Mouse (Mus musculus): ENCODE measurements around the gene Pold2. TPM values are rescaled to one million over a fixed set of nuclear protein-coding genes. Genes with fewer than 3 reads are reported as not detected.
A peak's percentile ranks its signal among the peaks of the same experiment; 100 is the strongest.

Pold2 gene
- polyA plus RNA-seq, 1 experiment from 2014 or later = 91.9 TPM

GRCm38 (mm10) chr11:5908642-5909041, 30.6 kb upstream of the Pold2 start:
- 87% methylated on average over 4 of the region's 4 CpGs for WGBS
- H3K9me3 ChIP-seq = no peaks in the 10 kb centered on the region
- H3K36me3 ChIP-seq = no peaks in the 10 kb centered on the region
- H3K4me2 ChIP-seq (replicated peaks) = no peak overlapping the region
- no peaks in the 10 kb centered on the region for H3K4me1 ChIP-seq
- H3K27me3 ChIP-seq = no peaks in the 10 kb centered on the region
- H3K4me3 ChIP-seq = no peak overlapping the region
- ATAC-seq (ENCODE audit: low FRiP score, low read depth) = no peak
- no peak overlapping the region for H3K27ac ChIP-seq (replicated peaks)
- no peak overlapping the region for H3K9ac ChIP-seq (replicated peaks)

GRCm38 (mm10) chr11:5907096-5907495, 29.0 kb upstream of the Pold2 start:
- Histone ChIP-seq H3K4me1 (peaks cover 7% of the 10 kb centered on the region), H3K27me3 (peaks cover 12% of the 10 kb centered on the region), H3K4me2 (replicated peaks) (no peak overlapping the region), H3K36me3 (no peaks in the 10 kb centered on the region), H3K27ac (replicated peaks) (no peak overlapping the region), H3K9me3 (no peaks in the 10 kb centered on the region), H3K4me3 (no peak overlapping the region), H3K9ac (replicated peaks) (no peak overlapping the region)
- WGBS = 43% methylated on average over 5 of the region's 5 CpGs
- no peak for ATAC-seq (ENCODE audit: low FRiP score, low read depth)

DNA sequence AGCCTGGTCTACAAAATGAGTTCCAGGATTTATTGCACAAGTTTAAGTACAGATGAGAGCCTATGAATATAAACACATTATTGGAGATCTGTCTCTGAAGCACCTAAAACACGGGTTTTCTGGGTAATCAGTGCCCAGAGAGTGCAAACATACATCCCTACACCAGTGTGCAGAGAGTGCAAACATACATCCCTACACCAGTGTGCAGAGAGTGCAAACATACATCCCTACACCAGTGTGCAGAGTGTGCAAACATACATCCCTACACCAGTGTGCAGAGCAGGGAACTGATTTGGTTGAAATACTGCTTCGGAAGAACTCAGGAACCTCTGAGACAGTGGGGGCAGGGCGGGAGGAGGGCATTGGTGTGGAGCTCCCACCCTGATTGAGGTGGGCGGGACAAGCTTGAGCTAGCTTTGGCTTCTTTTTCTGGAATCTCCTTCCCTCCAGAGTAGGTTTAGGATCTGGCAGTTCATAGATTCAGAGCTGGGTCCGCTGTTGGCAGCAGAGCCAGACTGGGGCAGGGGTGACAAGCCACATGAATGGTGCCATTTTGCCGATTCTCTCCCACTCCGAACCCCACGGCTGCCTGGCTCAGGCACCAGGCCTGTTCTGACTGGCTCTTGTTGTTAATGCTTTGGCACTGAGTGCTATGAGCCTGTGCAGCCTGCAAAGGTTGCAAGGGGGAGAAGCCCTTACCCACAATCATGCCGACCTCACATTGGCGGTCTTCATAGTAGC, 27.9 kb upstream of the Pold2 start:
- ATAC-seq (ENCODE audit: low FRiP score, low read depth) = no peak
- H3K27me3 ChIP-seq = peaks cover 19% of the 10 kb centered on the region
- WGBS = 89% methylated on average over 10 of the region's 10 CpGs

GRCm38 (mm10) chr11:5904871-5905270, 26.8 kb upstream of the Pold2 start:
- WGBS = 93% methylated on average over 6 of the region's 6 CpGs
- no peaks in the 10 kb centered on the region for H3K36me3 ChIP-seq
- H3K9me3 ChIP-seq = no peaks in the 10 kb centered on the region
- ATAC-seq (ENCODE audit: low FRiP score, low read depth) = no peak
- H3K27me3 ChIP-seq = peaks cover 24% of the 10 kb centered on the region
- no peak overlapping the region for H3K4me2 ChIP-seq (replicated peaks)
- no peak overlapping the region for H3K4me3 ChIP-seq
- H3K9ac ChIP-seq (replicated peaks) = no peak overlapping the region
- H3K27ac ChIP-seq (replicated peaks) = no peak overlapping the region
- H3K4me1 ChIP-seq = peaks cover 17% of the 10 kb centered on the region

More for the DNA sequence above, 27.9 kb upstream of the Pold2 start:
- Histone ChIP-seq H3K36me3 (no peaks in the 10 kb centered on the region), H3K4me3 (no peak overlapping the region), H3K9ac (replicated peaks) (no peak overlapping the region), H3K27ac (replicated peaks) (no peak overlapping the region), H3K4me2 (replicated peaks) (no peak overlapping the region), H3K9me3 (no peaks in the 10 kb centered on the region), H3K4me1 (peaks cover 17% of the 10 kb centered on the region)

DNA sequence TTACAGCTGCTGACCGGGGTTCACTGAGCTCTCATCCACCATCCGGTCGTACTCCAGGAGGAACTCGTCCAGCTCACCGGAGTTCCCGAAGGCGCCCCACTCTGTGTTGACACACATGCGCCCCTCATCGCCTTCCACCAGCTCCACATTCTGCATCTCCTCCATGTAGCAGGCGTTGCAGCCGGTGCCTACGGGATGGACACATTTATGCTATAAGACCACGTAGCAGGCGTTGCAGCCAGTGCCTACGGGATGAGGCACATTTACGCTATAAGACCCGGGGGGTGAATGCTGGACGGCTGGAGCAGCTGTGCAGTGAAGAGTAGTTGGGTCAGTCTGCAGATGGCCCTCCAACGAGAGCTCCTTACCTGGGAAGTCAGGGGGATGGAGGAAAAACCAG, 26.3 kb upstream of the Pold2 start:
- Histone ChIP-seq H3K4me1 (peaks cover 17% of the 10 kb centered on the region), H3K36me3 (no peaks in the 10 kb centered on the region), H3K9me3 (no peaks in the 10 kb centered on the region), H3K27ac (replicated peaks) (no peak overlapping the region), H3K4me2 (replicated peaks) (no peak overlapping the region), H3K4me3 (no peak overlapping the region), H3K9ac (replicated peaks) (no peak overlapping the region), H3K27me3 (peaks cover 27% of the 10 kb centered on the region)
- 89% methylated on average over 19 of the region's 19 CpGs for WGBS
- ATAC-seq (ENCODE audit: low FRiP score, low read depth) = no peak

GRCm38 (mm10) chr11:5903844-5904243, 25.8 kb upstream of the Pold2 start:
- ATAC-seq (ENCODE audit: low FRiP score, low read depth) = no peak
- Histone ChIP-seq H3K36me3 (no peaks in the 10 kb centered on the region), H3K9me3 (no peaks in the 10 kb centered on the region), H3K4me3 (no peak overlapping the region), H3K27ac (replicated peaks) (no peak overlapping the region), H3K9ac (replicated peaks) (no peak overlapping the region), H3K27me3 (peaks cover 32% of the 10 kb centered on the region), H3K4me2 (replicated peaks) (no peak overlapping the region), H3K4me1 (peaks cover 17% of the 10 kb centered on the region)
- WGBS = 95% methylated on average over 2 of the region's 2 CpGs

GRCm38 (mm10) chr11:5902390-5902789, 24.3 kb upstream of the Pold2 start:
- no peaks in the 10 kb centered on the region for H3K36me3 ChIP-seq
- peaks cover 25% of the 10 kb centered on the region for H3K4me1 ChIP-seq
- H3K9ac ChIP-seq (replicated peaks) = peak overlapping the region; percentile 50; the same call in 1 of the 2 replicates
- H3K4me3 ChIP-seq = peak overlapping the region; percentile 42
- peak overlapping the region; percentile 70 for H3K27ac ChIP-seq (replicated peaks)
- peaks cover 47% of the 10 kb centered on the region for H3K27me3 ChIP-seq
- peak overlapping the region; percentile 64 for H3K4me2 ChIP-seq (replicated peaks)
- WGBS = 7% methylated on average over 6 of the region's 6 CpGs
- no peaks in the 10 kb centered on the region for H3K9me3 ChIP-seq
- peak; percentile 18; the same call in 1 of the 2 replicates for ATAC-seq (ENCODE audit: low FRiP score, low read depth)

DNA sequence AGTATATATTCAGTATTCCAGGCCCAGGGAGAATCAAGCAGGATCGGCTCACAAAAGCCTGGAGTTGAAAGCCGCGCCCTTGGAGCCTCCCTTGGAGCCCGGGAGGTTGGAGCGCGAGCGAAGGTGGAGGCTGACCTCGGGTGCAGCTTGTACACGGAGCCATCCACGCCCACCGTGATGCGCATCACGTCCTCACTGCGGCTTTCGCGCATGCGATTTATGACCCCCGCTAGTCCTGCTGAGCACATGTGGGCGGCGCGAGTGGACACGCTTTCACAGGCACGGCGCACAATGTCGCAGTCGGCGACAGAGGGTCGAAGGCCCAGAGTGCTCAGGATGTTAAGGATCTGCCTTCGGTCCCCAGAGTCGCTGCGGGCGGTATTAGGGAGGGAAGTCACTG, 23.9 kb upstream of the Pold2 start:
- Histone ChIP-seq H3K9ac (replicated peaks) (peak overlapping the region; percentile 50; the same call in 1 of the 2 replicates), H3K4me3 (peak overlapping the region; percentile 42), H3K4me2 (replicated peaks) (peak overlapping the region; percentile 64), H3K36me3 (no peaks in the 10 kb centered on the region), H3K4me1 (peaks cover 29% of the 10 kb centered on the region), H3K27me3 (peaks cover 51% of the 10 kb centered on the region), H3K27ac (replicated peaks) (peak overlapping the region; percentile 70), H3K9me3 (no peaks in the 10 kb centered on the region)
- peak; percentile 81 for ATAC-seq (ENCODE audit: low FRiP score, low read depth)
- WGBS = under 1% methylated on average over 32 of the region's 32 CpGs

GRCm38 (mm10) chr11:5901320-5901719, 23.2 kb upstream of the Pold2 start:
- Histone ChIP-seq H3K27me3 (peaks cover 57% of the 10 kb centered on the region), H3K36me3 (no peaks in the 10 kb centered on the region), H3K4me1 (peaks cover 29% of the 10 kb centered on the region), H3K4me3 (peak overlapping the region; percentile 42), H3K9ac (replicated peaks) (peak overlapping the region; percentile 50; the same call in 1 of the 2 replicates), H3K4me2 (replicated peaks) (peak overlapping the region; percentile 64), H3K27ac (replicated peaks) (peak overlapping the region; percentile 70), H3K9me3 (no peaks in the 10 kb centered on the region)
- ATAC-seq (ENCODE audit: low FRiP score, low read depth) = peak; percentile 17; the same call in 1 of the 2 replicates
- 13% methylated on average over 3 of the region's 3 CpGs for WGBS

- H3K9ac ChIP-seq (replicated peaks) = no peak overlapping the region
- H3K27ac ChIP-seq (replicated peaks) = no peak overlapping the region
- peaks cover 64% of the 10 kb centered on the region for H3K27me3 ChIP-seq
- H3K4me2 ChIP-seq (replicated peaks) = no peak overlapping the region
- H3K4me1 ChIP-seq = peaks cover 29% of the 10 kb centered on the region
- no peaks in the 10 kb centered on the region for H3K36me3 ChIP-seq
- 93% methylated on average over 10 of the region's 10 CpGs for WGBS
- H3K9me3 ChIP-seq = no peaks in the 10 kb centered on the region
- ATAC-seq (ENCODE audit: low FRiP score, low read depth) = no peak
- H3K4me3 ChIP-seq = no peak overlapping the region
Observed at GRCm38 (mm10) chr11:5899286-5899685, 21.2 kb upstream of the Pold2 start.

- WGBS = 66% methylated on average over 5 of the region's 5 CpGs
- Histone ChIP-seq H3K36me3 (no peaks in the 10 kb centered on the region), H3K27me3 (peaks cover 64% of the 10 kb centered on the region), H3K27ac (replicated peaks) (no peak within 1 kb of the TSS), H3K4me2 (replicated peaks) (peak within 1 kb of the TSS; percentile 17; the same call in 1 of the 2 replicates), H3K9me3 (no peaks in the 10 kb centered on the region), H3K9ac (replicated peaks) (no peak within 1 kb of the TSS), H3K4me3 (no peak within 1 kb of the TSS), H3K4me1 (peaks cover 29% of the 10 kb centered on the region)
- no peak for ATAC-seq (ENCODE audit: low FRiP score, low read depth)
Observed at GRCm38 (mm10) chr11:5898531-5898930, 20.4 kb upstream of the Pold2 start, which contains the start of gene Myl7. Gene Myl7, minus strand, starts transcription at chr11:5898782.

DNA sequence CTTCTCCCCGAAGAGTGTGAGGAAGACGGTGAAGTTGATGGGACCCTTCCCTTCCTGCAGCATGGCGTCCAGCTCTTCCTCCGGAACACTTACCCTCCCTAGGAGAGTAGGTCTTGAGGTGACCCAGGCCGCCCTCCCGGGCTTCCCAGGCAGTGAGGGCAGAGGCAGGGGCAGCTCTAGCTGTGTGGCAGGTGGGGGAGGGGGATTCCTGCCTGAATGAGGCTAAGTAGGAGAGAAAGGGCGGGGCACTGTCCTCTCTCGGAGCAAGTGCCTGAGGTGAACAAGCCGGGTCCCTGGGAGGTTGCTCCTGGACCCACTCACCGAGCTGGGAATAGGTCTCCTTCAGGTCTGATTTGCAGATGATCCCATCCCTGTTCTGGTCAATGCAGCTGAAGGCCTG, 19.7 kb upstream of the Pold2 start:
- Histone ChIP-seq H3K27me3 (peaks cover 58% of the 10 kb centered on the region), H3K4me1 (peaks cover 29% of the 10 kb centered on the region), H3K4me3 (no peak overlapping the region), H3K9me3 (no peaks in the 10 kb centered on the region), H3K27ac (replicated peaks) (no peak overlapping the region), H3K4me2 (replicated peaks) (peak overlapping the region; percentile 17; the same call in 1 of the 2 replicates), H3K36me3 (no peaks in the 10 kb centered on the region), H3K9ac (replicated peaks) (no peak overlapping the region)
- 10% methylated on average over 10 of the region's 10 CpGs for WGBS
- no peak for ATAC-seq (ENCODE audit: low FRiP score, low read depth)
